Comparison of ENCODE assay signal across 27 mouse cellular contexts in the genomic region with DNA sequence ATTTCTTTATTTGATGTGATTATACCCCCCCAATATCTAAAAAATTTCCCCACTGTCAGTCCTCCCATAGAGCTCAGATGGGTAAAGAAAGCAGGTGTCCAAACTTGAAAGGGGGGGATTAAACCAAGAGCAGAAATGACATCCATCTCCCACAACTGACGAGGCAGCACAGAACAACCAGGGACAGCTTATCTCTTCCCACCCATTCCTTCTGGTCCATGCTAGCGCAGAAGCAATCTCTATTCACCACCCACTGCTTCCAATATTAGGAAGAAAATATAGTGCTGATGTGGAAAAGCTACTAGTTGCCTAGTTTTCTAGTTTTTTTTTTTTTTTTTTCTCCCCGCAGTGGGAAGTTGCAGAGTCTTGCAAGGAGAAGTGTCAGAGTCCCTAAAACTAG. TPM values are rescaled to one million over a fixed set of nuclear protein-coding genes. Genes with fewer than 3 reads are reported as not detected.
DNase-seq lines count a peak whose midpoint lies in the region; ATAC-seq and TF ChIP-seq lines count a peak whose summit lies in the region.
"Had no signal": no experiment of that assay in that cellular context is flagged by ENCODE, and none has a peak within 500 bp of the region (broad histone marks: within the 10 kb centered on the region; RNA-seq: fewer than 3 reads in every experiment).

No protein-coding gene starts in this region.

- no peaks in the 10 kb centered on the region for H3K9me3 ChIP-seq in liver, embryonic 14.5 days (ENCODE audit: control insufficient read depth, low read length)
- H3K9me3 ChIP-seq: embryonic facial prominence, embryonic 15.5 days; forebrain, embryonic 15.5 days; heart, embryonic 10.5 days; hindbrain, embryonic 13.5 days had no signal

- no peaks in the 10 kb centered on the region for H3K27me3 ChIP-seq in liver, embryonic 14.5 days (ENCODE audit: control insufficient read depth, insufficient read depth, low read length)
- H3K27me3 ChIP-seq: embryonic facial prominence, embryonic 15.5 days; forebrain, embryonic 15.5 days; hindbrain, embryonic 13.5 days had no signal

- 22% methylated on average over 3 of the region's 3 CpGs for WGBS in liver, embryonic 14.5 days (ENCODE audit: insufficient replicate concordance)

- H3K4me2 ChIP-seq in liver, embryonic 14.5 days (ENCODE audit: low read depth), result no peak overlapping the region
- H3K4me2 ChIP-seq: embryonic facial prominence, embryonic 15.5 days; forebrain, embryonic 15.5 days; hindbrain, embryonic 13.5 days had no signal

- peak; percentile 20; the same call in 1 of the 2 replicates for TF ChIP-seq EP300 in liver, embryonic 14.5 days (IDR thresholded peaks at IDR 0.05; ENCODE audit: low read depth)

- ATAC-seq in liver, embryonic 14.5 days (ENCODE audit: insufficient read depth), result peak; percentile 68; the same call in 1 of the 2 replicates
- 0 out of 2 replicates have a peak, but pooled peaks have one; percentile 45 for ATAC-seq in common myeloid progenitor, adult 5-6 weeks (replicated peaks; ENCODE audit: low read depth, poor library complexity, severe bottlenecking)
- ATAC-seq in megakaryocyte-erythroid progenitor cell, adult 5-6 weeks (replicated peaks; ENCODE audit: low FRiP score, low TSS enrichment, poor library complexity, severe bottlenecking), result peak; percentile 42; the same call in 1 of the 2 replicates
- ATAC-seq in CD4-positive, CD25-positive, alpha-beta regulatory T cell, adult 4 months, result no peak
- ATAC-seq: forebrain, embryonic 15.5 days; hindbrain, postnatal 0 days had no signal

- H3K4me1 ChIP-seq in liver, embryonic 14.5 days (replicated peaks; ENCODE audit: control insufficient read depth in 2 of 2, insufficient read depth in 2 of 2, low read length in 1 of 2), result peaks cover 8% of the 10 kb centered on the region in 2 experiments
- H3K4me1 ChIP-seq: embryonic facial prominence, embryonic 15.5 days; forebrain, embryonic 15.5 days; heart, embryonic 10.5 days; hindbrain, embryonic 13.5 days had no signal

- peak overlapping the region; percentile 27; the same call in 1 of the 2 replicates for H3K9ac ChIP-seq in liver, embryonic 14.5 days (replicated peaks)
- H3K9ac ChIP-seq: embryonic facial prominence, embryonic 15.5 days; forebrain, embryonic 15.5 days; hindbrain, embryonic 13.5 days had no signal

- H3K36me3 ChIP-seq in liver, embryonic 14.5 days (replicated peaks; ENCODE audit: control insufficient read depth, insufficient read depth, low read depth), result no peaks in the 10 kb centered on the region
- H3K36me3 ChIP-seq: embryonic facial prominence, embryonic 15.5 days; forebrain, embryonic 15.5 days; heart, embryonic 10.5 days; hindbrain, embryonic 13.5 days had no signal

- H3K27ac ChIP-seq in layer of hippocampus, adult 2 months, result peak overlapping the region; percentile 71
- no peak overlapping the region for H3K27ac ChIP-seq in liver, embryonic 14.5 days
- H3K27ac ChIP-seq: embryonic facial prominence, embryonic 15.5 days; forebrain, embryonic 15.5 days; heart, embryonic 10.5 days; hindbrain, embryonic 13.5 days; hindbrain, postnatal 0 days had no signal

- no peak for TF ChIP-seq CTCF in layer of hippocampus, adult 2 months (conservative IDR thresholded peaks at IDR 0.05)
- TF ChIP-seq CTCF in liver, embryonic 14.5 days (IDR thresholded peaks at IDR 0.05; ENCODE audit: low read depth), result no peak

- peak; percentile 23 to 52 for DNase-seq in layer of hippocampus, adult 2 months (ENCODE audit: low spot score in 2 of 2)
- DNase-seq in layer of hippocampus, postnatal 36 days, result no peak
- no peak for DNase-seq in liver, embryonic 14.5 days (ENCODE audit: low read depth in 3 of 3, low spot score in 3 of 3)
- no peak for DNase-seq in liver
- no peak for DNase-seq in adrenal gland, adult (ENCODE audit: inconsistent age in 2 of 2, low spot score in 1 of 2)
- DNase-seq: adrenal gland, postnatal 10 days; cerebellum, adult 11-12 months; cerebellum, adult 9-10 months; cerebellum, postnatal 36 days; embryo, embryonic 11 days; gastrocnemius, postnatal 36 days; heart, adult 18-20 months; heart, postnatal 10 days had no signal

- H3K4me3 ChIP-seq in layer of hippocampus, adult 2 months, result no peak overlapping the region
- no peak overlapping the region for H3K4me3 ChIP-seq in liver, embryonic 14.5 days (ENCODE audit: insufficient read depth in 1 of 2, low read depth in 2 of 2, low read length in 2 of 2)
- H3K4me3 ChIP-seq: embryonic facial prominence, embryonic 15.5 days; erythroblast, embryonic 14.5 days; forebrain, embryonic 15.5 days; heart, embryonic 10.5 days; hindbrain, embryonic 13.5 days had no signal

RNA-seq across cellular contexts. Expression of gene Rap1a, which starts 34.7 kb away (rescaled TPM):
- total RNA-seq in layer of hippocampus, adult 2 months (2021), result 100 to 1,000 TPM in 1 of 2 experiments, 10 to 100 TPM in 1; 94.6 to 101 TPM
- total RNA-seq in layer of hippocampus, postnatal 36 days (2021), result 100 to 1,000 TPM; 101 to 103 TPM
- 20.5 and 37.4 TPM in 2 replicates for polyA plus RNA-seq in liver, embryonic 14.5 days (2012; rRNA removed)
- polyA plus RNA-seq in liver, embryonic 14.5 days (2014; fragmentation: Nextera tagmentation; extraction: Ambion mirVana), result 81.3 and 86.2 TPM in 2 replicates
- 134 and 136 TPM in 2 replicates for total RNA-seq in common myeloid progenitor, adult 5-6 weeks (2017)
- total RNA-seq in megakaryocyte-erythroid progenitor cell, adult 5-6 weeks (2014; fragmentation: Nextera tagmentation), result 70.6 and 73.8 TPM in 2 replicates
- 91.7 and 119 TPM in 2 replicates for total RNA-seq in megakaryocyte-erythroid progenitor cell, adult 5-6 weeks (2017)
- polyA plus RNA-seq in CD4-positive, CD25-positive, alpha-beta regulatory T cell, adult 4 months (2017; shearing (Covaris generic)), result 100 to 1,000 TPM; 120 to 139 TPM

RNA-seq across cellular contexts. Expression of gene Adora3, which starts 34.8 kb away (rescaled TPM):
- 1 to 10 TPM in 1 of 2 experiments, under 1 TPM in 1; 0.82 to 1.2 TPM for total RNA-seq in layer of hippocampus, adult 2 months (2021)
- total RNA-seq in layer of hippocampus, postnatal 36 days (2021), result under 1 TPM; 0.83 to 1.00 TPM
- 0.34 and 0.49 TPM in 2 replicates for polyA plus RNA-seq in liver, embryonic 14.5 days (2012; rRNA removed)
- polyA plus RNA-seq in liver, embryonic 14.5 days (2014; fragmentation: Nextera tagmentation; extraction: Ambion mirVana), result 0.47 and 0.49 TPM in 2 replicates
- total RNA-seq in common myeloid progenitor, adult 5-6 weeks (2017), result 0.32 and 1.5 TPM in 2 replicates
- total RNA-seq in megakaryocyte-erythroid progenitor cell, adult 5-6 weeks (2014; fragmentation: Nextera tagmentation), result not detected in 2 replicates
- not detected in 2 replicates for total RNA-seq in megakaryocyte-erythroid progenitor cell, adult 5-6 weeks (2017)
- polyA plus RNA-seq in CD4-positive, CD25-positive, alpha-beta regulatory T cell, adult 4 months (2017; shearing (Covaris generic)), result not detected
- total RNA-seq: ES-E14; gastrocnemius, postnatal 36 days; heart, adult 18-20 months; hematopoietic stem cell, adult 5-6 weeks had no signal
- polyA plus RNA-seq: embryonic facial prominence, embryonic 11.5 days; erythroblast, embryonic 14.5 days; forebrain, embryonic 11.5 days; heart, embryonic 10.5 days; heart, embryonic 14.5 days had no signal

RNA-seq across cellular contexts. Expression of gene Tmigd3, which starts 34.8 kb away (rescaled TPM):
- total RNA-seq in layer of hippocampus, adult 2 months (2021), result 1 to 10 TPM in 1 of 2 experiments, under 1 TPM in 1; 0.37 to 1.1 TPM
- not detected for total RNA-seq in layer of hippocampus, postnatal 36 days (2021)
- polyA plus RNA-seq in liver, embryonic 14.5 days (2012; rRNA removed), result 0.08 and 0.11 TPM in 2 replicates
- 0.09 and 0.34 TPM in 2 replicates for polyA plus RNA-seq in liver, embryonic 14.5 days (2014; fragmentation: Nextera tagmentation; extraction: Ambion mirVana)
- 1.0 TPM in 1 of 2 replicates, not detected in the other for total RNA-seq in common myeloid progenitor, adult 5-6 weeks (2017)
- total RNA-seq in megakaryocyte-erythroid progenitor cell, adult 5-6 weeks (2014; fragmentation: Nextera tagmentation), result not detected in 2 replicates
- total RNA-seq in megakaryocyte-erythroid progenitor cell, adult 5-6 weeks (2017), result not detected in 2 replicates
- not detected for polyA plus RNA-seq in CD4-positive, CD25-positive, alpha-beta regulatory T cell, adult 4 months (2017; shearing (Covaris generic))
- total RNA-seq: ES-E14; gastrocnemius, postnatal 36 days; heart, postnatal 10 days; hematopoietic stem cell, adult 5-6 weeks; hindbrain, postnatal 0 days had no signal
- polyA plus RNA-seq: embryonic facial prominence, embryonic 11.5 days; erythroblast, embryonic 14.5 days; hindbrain, embryonic 13.5 days; hindbrain, postnatal 0 days had no signal

Comparison
In these comparisons a context has a peak if more than half of its experiments do, and no peak if none do; other contexts are left out.
1. DNase-seq: peak in layer of hippocampus, adult 2 months (2 of 2); none in layer of hippocampus, postnatal 36 days (0 of 2), liver, embryonic 14.5 days (0 of 3), liver (single experiment) and adrenal gland, adult (0 of 2).